Mouse (Mus musculus) heart, postnatal 4 days (tissue): ENCODE measurements around the gene Aamdc. TPM values are rescaled to one million over a fixed set of nuclear protein-coding genes. Genes with fewer than 3 reads are reported as not detected.

Source experiments
- DNase-seq: peaks from one replicate; pipeline ENCODE4 v3.0.0; 2021
- total RNA-seq, 2 experiments: library from RNA; stranded (reverse); gene quantifications; 2 replicates each; pipeline ENCODE4 v1.2.3; 2021

The Aamdc gene
- 10 to 100 TPM; 31.4 to 31.8 TPM for total RNA-seq

- peak; percentile 95 for DNase-seq
These were observed at the start of gene Aamdc, which contains the start of gene Rsf1 for GRCm38 (mm10) chr7:97579067-97579975. Gene Aamdc, minus strand, starts transcription at chr7:97579497. Gene Rsf1, plus strand, starts transcription at chr7:97579889.

DNA sequence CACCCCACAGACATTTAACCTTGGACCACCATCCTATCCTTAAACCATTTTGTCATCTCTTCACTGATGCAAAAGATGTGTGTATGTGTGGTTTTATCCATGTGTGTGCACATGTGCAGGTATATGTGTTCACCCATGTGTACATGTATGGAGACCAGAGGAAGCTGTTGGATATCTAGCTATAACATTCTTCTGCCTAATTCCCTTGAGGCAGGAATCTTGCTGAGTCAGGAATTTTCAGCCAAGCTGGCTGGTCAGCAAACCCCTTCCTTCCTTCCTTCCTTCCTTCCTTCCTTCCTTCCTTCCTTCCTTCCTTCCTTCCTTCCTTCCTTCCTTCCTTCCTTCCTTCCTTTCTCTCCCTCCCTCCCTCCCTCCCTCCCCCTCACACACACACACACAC is 44.1 kb upstream of the Aamdc start:
- DNase-seq: no peak

DNA sequence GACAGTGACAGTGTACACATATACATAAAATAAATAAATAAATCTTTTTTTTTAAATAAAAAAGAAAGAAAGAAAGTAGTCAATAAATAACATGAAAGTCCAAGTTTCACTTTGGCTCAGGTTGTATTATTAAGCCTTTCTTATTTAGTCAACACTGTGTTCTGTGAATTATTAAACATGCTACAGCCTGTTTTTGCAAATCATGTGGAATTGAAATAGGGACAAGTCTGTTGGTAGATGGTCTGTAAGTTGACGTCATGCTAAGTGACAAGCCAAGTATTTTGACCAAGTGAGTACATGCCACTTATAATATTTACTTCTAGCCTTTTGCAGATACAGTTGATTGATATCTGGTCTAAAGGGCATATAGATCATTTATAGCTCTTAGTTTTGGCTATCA is 43.4 kb upstream of the Aamdc start:
- DNase-seq: no peak

DNA sequence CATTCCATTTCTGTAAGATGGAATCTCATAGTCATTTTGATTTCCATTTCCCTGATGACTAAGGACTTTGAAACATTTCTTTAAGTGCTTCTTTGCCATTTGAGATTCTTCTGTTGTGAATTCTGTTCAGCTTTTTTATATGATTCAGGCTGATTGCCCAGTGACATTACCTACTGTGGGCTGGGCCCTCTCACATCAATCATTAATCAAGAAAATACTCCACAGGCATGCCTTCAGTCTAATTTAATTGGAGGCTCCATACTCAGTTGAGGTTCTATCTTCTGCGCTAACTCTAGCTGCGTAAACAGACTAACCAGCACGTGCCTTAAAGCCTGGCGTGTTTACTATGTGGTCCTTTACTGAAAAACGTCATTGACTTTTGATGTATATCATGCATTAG is 42.0 kb upstream of the Aamdc start:
- DNase-seq: no peak

DNA sequence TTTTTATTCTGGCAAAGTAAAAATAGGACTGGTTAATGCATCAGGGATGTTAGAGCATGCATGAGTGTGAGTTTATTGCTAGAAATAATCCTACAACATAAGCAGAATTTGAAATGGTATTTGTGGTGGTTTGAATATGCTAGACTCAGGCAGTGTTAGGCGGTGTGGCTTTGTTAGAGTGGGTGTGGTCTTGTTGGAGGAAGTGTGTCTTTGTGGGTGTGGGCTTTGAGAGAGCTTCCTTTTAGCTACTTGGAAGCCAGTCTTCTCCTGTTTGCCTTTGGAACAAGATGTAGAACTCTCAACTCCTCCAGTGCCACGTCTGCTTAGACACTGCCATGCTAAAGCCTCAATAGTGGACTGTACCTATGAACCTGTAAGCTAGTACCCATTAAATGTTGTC is 19.3 kb upstream of the Aamdc start:
- DNase-seq: no peak

- no peak for DNase-seq
These were observed 14.2 kb upstream of the Aamdc start for GRCm38 (mm10) chr7:97593535-97593934.

DNA sequence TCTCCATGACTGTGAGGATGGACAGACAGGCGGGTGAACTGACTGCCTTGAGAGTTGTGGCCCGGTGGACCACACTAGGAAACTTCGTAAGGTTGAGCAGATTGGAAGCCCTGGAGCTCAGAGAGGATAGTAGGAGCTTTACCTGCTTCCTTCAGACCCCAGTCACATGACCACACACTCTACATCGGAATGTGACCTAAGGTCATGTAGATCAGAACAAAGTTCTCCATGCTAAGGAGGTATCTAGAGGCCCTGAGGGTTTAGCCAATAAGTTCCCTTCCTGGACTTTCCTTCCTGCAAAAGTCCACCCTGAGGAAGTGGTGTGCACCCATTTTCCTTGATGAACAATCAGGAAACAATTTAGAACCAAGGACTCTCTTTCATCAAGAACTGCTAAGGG is 13.1 kb upstream of the Aamdc start:
- no peak for DNase-seq

DNA sequence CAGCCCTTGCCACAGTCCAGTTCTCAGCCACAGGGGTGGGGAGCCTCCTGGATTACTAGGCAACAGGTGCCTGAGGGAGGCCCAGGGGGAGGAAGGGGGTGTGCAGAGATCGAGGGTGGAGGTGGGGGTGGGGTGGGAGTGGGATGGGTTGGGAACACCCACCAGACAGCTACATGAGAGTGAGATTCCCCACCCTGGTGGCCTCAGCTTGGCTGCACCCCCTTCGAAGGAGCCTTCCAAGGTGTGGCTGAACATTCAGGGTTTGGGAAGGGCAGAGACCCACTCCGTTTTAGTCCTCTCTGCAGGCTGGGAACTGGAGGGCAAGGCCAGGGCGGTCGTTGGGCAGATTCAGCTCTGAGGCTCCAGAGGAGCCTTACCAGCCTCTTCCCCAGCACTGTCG is 12.0 kb upstream of the Aamdc start:
- no peak for DNase-seq

- no peak for DNase-seq
These were observed 11.2 kb upstream of the Aamdc start for GRCm38 (mm10) chr7:97590488-97590887.

GRCm38 (mm10) chr7:97588506-97588905 is 9.2 kb upstream of the Aamdc start:
- DNase-seq: no peak

GRCm38 (mm10) chr7:97580843-97581214 is 1.5 kb upstream of the Aamdc start:
- DNase-seq: peak; percentile 85

DNA sequence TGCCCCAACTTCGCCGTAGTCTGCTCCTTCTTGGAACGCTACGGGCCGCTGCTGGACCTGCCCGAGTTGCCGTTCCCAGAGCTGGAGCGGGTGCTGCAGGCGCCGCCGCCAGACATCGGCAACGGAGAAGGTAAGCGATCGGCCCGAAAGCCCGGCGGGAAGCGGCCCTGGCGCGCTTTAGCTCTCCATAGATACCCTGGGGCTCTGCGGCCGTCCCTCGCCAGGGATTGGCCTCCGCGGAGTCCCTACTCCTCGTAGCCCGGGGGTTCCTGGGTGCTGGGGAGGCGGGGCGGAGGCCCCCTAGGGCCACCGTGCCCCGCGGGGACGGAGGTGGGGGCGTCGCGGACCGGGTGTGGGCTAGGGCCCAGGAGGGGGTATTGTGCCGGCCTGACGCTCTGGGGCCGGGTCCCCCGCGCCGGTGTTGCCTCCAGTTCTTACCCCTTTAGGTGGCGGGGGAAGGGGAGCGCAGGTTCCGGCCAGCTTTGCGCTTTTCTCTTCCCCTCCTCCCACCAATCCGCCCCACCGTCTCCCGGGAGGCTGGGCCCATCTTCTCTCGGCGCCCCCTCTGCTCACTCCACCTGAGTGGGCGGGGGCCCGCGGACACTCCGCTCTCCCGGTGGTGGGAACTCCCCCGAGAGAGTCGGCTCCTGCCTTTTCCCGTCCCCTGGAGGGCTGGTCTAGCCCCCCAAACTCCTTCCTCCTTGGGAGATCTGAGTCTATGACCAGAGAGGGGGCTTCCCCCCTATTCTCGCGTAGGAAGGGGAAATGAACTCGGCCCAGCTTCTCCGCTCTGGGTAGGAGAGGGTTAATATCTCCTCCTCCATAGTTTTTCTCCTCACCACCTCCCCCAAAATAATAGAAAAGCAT is 912 bp upstream of the Aamdc start:
- DNase-seq: peak; percentile 53

DNA sequence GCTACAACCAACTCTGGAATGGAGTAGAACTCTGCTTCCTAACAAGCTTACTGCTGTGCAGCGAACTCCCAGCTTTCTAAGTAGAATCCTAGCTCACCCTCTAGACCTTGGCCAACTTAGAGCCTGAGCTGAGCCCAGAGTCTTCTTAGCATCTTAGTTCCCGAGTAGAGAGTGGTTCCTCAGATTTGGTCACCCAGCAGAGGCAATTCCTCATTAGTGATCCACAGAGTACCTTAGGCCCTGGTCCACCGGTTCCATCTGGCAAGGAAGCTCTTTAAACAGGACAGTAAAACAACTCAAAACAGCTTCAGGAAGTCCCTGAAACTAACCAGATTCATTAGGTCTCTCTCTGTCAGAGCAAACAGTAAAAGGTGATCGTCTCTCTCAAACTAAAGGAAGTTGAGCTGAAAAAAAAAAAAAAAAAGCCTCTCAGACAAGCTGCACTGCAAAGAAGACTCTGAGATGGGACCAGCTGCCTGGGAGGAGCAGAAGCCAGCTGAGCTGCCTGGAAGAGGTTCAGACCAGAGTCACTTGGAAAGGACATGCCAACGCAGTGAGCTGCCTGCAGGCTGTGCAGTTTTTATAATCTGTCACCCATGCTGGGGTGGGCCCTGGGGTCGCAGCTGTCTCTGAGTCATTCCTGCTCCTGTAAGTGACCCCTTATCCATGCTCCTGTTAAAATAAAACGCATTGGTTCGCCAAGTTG is 783 bp downstream of the Aamdc start:
- peak; percentile 52 for DNase-seq

DNA sequence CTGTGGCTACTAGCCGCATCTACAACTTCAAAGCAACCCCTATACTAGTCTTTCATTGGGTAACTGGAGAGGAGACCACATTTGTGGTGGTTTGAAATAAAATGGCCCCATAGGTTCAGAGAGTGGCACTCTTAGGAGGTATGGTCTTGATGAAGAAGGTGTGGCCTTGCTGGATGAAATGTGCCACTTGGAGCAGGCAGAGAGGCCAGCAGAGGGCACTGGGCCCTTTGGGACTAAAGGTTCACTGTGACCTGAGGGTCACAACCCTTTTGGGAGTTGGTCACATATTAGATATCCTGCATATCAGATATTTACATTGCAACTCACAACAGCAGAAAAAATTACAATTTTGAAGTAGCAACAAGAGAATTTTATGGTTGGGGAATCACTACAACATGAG is 8.9 kb downstream of the Aamdc start:
- peak; percentile 7 for DNase-seq

DNA sequence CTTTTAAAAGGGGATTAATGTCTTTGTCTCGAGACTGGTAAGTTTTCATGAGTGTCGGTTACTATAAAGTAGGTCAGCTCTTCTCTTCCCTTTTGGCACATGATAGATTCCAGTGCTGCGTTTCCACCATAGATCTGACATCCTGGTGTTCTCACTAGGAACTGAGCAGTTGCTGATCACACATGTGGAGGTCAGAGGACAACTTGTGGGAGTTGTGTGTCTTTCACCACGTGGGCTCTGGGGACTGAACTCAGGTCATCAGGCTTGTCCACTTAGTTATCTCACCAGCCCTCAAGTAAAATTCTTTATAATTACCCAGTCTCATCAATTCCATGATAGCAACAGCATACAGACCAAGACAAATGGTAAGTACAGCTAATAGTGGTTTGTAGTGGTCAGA is 9.9 kb downstream of the Aamdc start:
- no peak for DNase-seq

DNA sequence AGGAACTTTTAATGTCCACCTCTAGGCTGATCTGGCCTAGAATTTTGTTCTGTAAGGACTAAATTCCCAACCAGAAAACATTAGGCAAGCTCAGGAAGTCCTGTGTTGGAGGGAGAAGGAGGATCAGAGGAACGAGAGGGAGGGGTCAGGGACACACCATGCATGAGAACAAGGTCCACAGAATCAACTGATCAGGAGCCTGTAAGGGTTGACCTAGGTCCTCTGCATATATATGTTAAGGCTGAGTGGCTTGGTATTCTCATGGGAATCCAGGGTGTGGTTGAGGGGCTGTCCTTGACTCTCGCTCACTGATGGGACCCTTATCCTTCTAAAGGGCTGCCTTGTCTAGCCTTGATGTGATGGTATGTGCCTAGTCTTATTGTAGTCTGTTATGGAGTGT is 15.7 kb downstream of the Aamdc start:
- DNase-seq: no peak

GRCm38 (mm10) chr7:97550673-97551072 is 28.6 kb downstream of the Aamdc start:
- no peak for DNase-seq

GRCm38 (mm10) chr7:97549301-97549700 is 30.0 kb downstream of the Aamdc start:
- DNase-seq: no peak

DNA sequence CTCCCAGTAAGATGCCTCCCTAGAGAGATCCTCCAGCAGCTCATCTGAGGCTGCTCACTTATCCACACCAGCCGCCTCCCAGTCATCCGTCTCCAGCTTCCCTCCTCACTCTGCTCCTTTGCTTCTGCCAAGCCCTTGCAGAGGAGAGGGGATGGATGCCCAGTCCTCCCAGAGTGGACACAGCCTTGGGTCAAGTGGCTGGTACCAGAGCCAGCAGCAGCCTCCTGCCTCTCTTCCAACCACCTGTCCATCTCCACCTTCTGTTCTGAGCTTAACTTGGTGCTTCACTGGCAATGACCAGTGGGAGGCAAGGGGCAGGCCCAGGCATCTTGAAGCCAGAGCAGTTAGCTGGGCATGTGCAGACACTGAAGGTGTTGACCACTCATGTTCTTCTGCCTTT is 32.8 kb downstream of the Aamdc start:
- no peak for DNase-seq

DNA sequence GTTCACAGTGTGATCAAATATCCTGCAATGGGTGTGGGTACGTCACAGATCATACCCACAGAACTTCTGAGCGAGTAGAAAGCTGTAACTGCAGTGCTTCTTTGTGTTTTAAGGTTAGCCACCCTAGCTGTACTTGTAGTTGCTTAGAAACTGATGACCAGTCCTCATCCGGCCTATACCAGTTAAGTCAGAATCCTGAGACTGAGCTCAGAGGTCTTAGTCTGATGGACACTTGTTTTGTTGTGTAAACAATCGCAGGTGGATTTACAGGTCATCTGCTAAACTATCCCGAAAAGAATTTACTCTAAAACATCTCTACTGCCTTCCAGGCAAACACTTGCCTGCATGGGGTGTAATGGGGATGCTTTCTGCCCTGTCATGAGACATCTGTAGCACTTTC is 42.7 kb downstream of the Aamdc start:
- no peak for DNase-seq

DNA sequence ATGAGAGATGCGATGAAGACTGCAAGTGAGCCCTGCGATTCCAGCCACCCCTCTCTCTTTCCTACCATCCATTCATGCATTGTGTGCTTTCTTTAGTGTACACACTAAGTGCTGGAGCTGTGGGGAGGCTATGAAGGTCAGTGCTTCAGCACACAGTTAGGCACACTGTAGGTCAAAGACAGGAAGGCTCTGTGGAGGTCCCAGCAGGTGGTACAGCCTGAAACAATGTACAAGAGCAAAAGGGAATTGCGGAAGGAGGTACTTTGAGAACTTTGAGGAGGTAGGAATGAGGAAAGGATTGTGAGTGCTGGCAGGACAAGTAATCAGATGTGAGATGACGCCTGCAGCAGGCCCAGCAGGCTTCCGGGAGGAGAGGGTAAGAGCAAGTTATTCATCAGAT is 43.8 kb downstream of the Aamdc start:
- no peak for DNase-seq

GRCm38 (mm10) chr7:97519935-97520334 is 59.4 kb downstream of the Aamdc start:
- DNase-seq: no peak

DNA sequence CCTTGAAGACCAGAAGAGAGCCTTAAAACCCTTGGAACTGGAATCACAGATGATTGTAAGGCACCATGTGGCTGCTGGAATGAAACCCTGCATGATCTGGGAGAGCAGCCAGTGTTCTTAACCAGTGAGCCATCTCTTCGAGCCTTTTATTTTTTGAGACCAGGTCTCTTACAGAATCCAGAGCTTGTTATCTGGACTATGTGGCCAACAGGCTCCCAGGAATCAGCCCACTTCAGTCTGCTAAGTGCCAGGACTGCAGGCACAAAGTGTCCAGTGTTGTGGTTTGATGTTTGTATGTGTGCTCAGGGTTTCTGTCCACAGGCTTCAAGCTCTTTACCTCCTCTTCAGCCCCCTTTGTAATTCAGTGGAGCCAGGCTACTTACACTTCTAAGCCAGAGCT is 64.5 kb downstream of the Aamdc start:
- peak; percentile 40 for DNase-seq
